Mouse (Mus musculus): ENCODE data around the gene Sf3a2.

- TF ChIP-seq CTCF (IDR thresholded peaks at IDR 0.05; ENCODE audit: low read depth, low read length) (no peak), POLR2A (IDR thresholded peaks at IDR 0.05; ENCODE audit: borderline replicate concordance, low read depth, low read length) (no peak)
Measured at GRCm38 (mm10) chr10:80760596-80761524, 37.1 kb upstream of the Sf3a2 start.

Measured in bone marrow macrophage, adult 2 months (primary cell).